ENCODE assay signal across 10 mouse cellular contexts in genomic region chr10:127078001-127078676, GRCm38 (mm10). TPM values are rescaled to one million over a fixed set of nuclear protein-coding genes. Genes with fewer than 3 reads are reported as not detected.
A peak's percentile ranks its signal among the peaks of the same experiment; 100 is the strongest.
DNase-seq lines count a peak whose midpoint lies in the region; ATAC-seq and TF ChIP-seq lines count a peak whose summit lies in the region.
"Had no signal": no experiment of that assay in that cellular context is flagged by ENCODE, and none has a peak within 500 bp of the region (broad histone marks: within the 10 kb centered on the region; RNA-seq: fewer than 3 reads in every experiment).

No protein-coding gene starts in this region.

- H3K27ac ChIP-seq in heart, embryonic 10.5 days: no peak overlapping the region
- H3K27ac ChIP-seq in hindbrain, postnatal 0 days: peak overlapping the region; percentile 87
- peak overlapping the region; percentile 94 for H3K27ac ChIP-seq in midbrain, postnatal 0 days (ENCODE audit: low read depth, low read length)

- intact Hi-C loops in heart, postnatal 36 days (cut with DNase I): no loop called here

- DNase-seq in heart, embryonic 10.5 days (ENCODE audit: low spot score): no peak
- DNase-seq in heart, postnatal 36 days: no peak
- peak; percentile 95 for DNase-seq in brain, adult 2 months (ENCODE audit: low read depth, low spot score)
- peak; percentile 76 for DNase-seq in hindbrain, postnatal 0 days (ENCODE audit: low spot score)
- DNase-seq in midbrain, postnatal 0 days (ENCODE audit: low spot score): peak; percentile 77
- no peak for DNase-seq in testis, postnatal 10 days (ENCODE audit: low spot score)
- no peak for DNase-seq in B cell, adult 2 months
- no peak for DNase-seq in layer of hippocampus, postnatal 36 days

- ATAC-seq in hindbrain, postnatal 0 days: peak; percentile 55
- ATAC-seq in midbrain, postnatal 0 days (ENCODE audit: low FRiP score): peak; percentile 71

- 4% methylated on average over 12 of the region's 12 CpGs for WGBS in heart, embryonic 10.5 days
- 1% methylated on average over 12 of the region's 12 CpGs for WGBS in hindbrain, postnatal 0 days
- under 1% methylated on average over 12 of the region's 12 CpGs for WGBS in midbrain, postnatal 0 days

- peaks cover 84% of the 10 kb centered on the region for H3K27me3 ChIP-seq in heart, embryonic 10.5 days (ENCODE audit: insufficient read depth, poor library complexity, severe bottlenecking)
- no peaks in the 10 kb centered on the region for H3K27me3 ChIP-seq in hindbrain, postnatal 0 days (ENCODE audit: insufficient read depth, low read length)
- H3K27me3 ChIP-seq in midbrain, postnatal 0 days (ENCODE audit: insufficient read depth, low read length): no peaks in the 10 kb centered on the region
- H3K27me3 ChIP-seq: CH12.LX had no signal

- no peaks in the 10 kb centered on the region for H3K36me3 ChIP-seq in heart, embryonic 10.5 days
- no peaks in the 10 kb centered on the region for H3K36me3 ChIP-seq in hindbrain, postnatal 0 days (ENCODE audit: insufficient read depth, low read length)
- peaks cover 2% of the 10 kb centered on the region; the same call in 1 of the 2 replicates for H3K36me3 ChIP-seq in midbrain, postnatal 0 days (ENCODE audit: insufficient read depth, low read length)

- H3K9ac ChIP-seq in hindbrain, postnatal 0 days (replicated peaks; ENCODE audit: low read length): peak overlapping the region; percentile 40
- peak overlapping the region; percentile 95 for H3K9ac ChIP-seq in midbrain, postnatal 0 days (replicated peaks; ENCODE audit: low read length, poor library complexity, severe bottlenecking)

- H3K4me2 ChIP-seq in hindbrain, postnatal 0 days (ENCODE audit: low read depth, low read length): peak overlapping the region; percentile 87
- H3K4me2 ChIP-seq in midbrain, postnatal 0 days (ENCODE audit: low read depth, low read length, poor library complexity, severe bottlenecking): peak overlapping the region; percentile 93

- H3K4me3 ChIP-seq in heart, embryonic 10.5 days: peak overlapping the region; percentile 59
- H3K4me3 ChIP-seq in hindbrain, postnatal 0 days (ENCODE audit: low read length): peak overlapping the region; percentile 72
- peak overlapping the region; percentile 83 for H3K4me3 ChIP-seq in midbrain, postnatal 0 days (ENCODE audit: low read depth, low read length)
- H3K4me3 ChIP-seq: erythroblast, embryonic 14.5 days had no signal

- H3K4me1 ChIP-seq in heart, embryonic 10.5 days: peaks cover 45% of the 10 kb centered on the region
- peaks cover 20% of the 10 kb centered on the region for H3K4me1 ChIP-seq in hindbrain, postnatal 0 days (ENCODE audit: insufficient read depth, low read length)
- H3K4me1 ChIP-seq in midbrain, postnatal 0 days (ENCODE audit: insufficient read depth, low read length): peaks cover 23% of the 10 kb centered on the region; the same call in 1 of the 2 replicates

- TF ChIP-seq CTCF in hindbrain, postnatal 0 days (IDR thresholded peaks at IDR 0.05; ENCODE audit: low read depth): no peak
- TF ChIP-seq CTCF in midbrain, postnatal 0 days (IDR thresholded peaks at IDR 0.05): no peak; the same call in 1 of the 2 replicates

- H3K9me3 ChIP-seq in heart, embryonic 10.5 days: no peaks in the 10 kb centered on the region
- no peaks in the 10 kb centered on the region for H3K9me3 ChIP-seq in hindbrain, postnatal 0 days (ENCODE audit: low read length)
- no peaks in the 10 kb centered on the region for H3K9me3 ChIP-seq in midbrain, postnatal 0 days (ENCODE audit: low read length)

RNA-seq across cellular contexts. Expression of gene Agap2, which starts 3.1 kb away (rescaled TPM):
- polyA plus RNA-seq in heart, embryonic 10.5 days (2016; fragmentation: Nextera tagmentation; extraction: Ambion mirVana): 0.50 TPM in 1 of 2 replicates, not detected in the other
- total RNA-seq in heart, postnatal 36 days (2021): 1 to 10 TPM; 5.6 to 7.0 TPM
- 229 and 238 TPM in 2 replicates for total RNA-seq in hindbrain, postnatal 0 days (2014; rRNA removed)
- polyA plus RNA-seq in hindbrain, postnatal 0 days (2015; fragmentation: Nextera tagmentation; extraction: Ambion mirVana): 4.1 and 4.9 TPM in 2 replicates
- total RNA-seq in midbrain, postnatal 0 days (2014; rRNA removed): 330 and 343 TPM in 2 replicates
- polyA plus RNA-seq in midbrain, postnatal 0 days (2015; fragmentation: Nextera tagmentation; extraction: Ambion mirVana): 5.4 and 6.3 TPM in 2 replicates
- total RNA-seq in layer of hippocampus, postnatal 36 days (2021): 100 to 1,000 TPM; 778 to 800 TPM

RNA-seq across cellular contexts. Expression of gene Tspan31, which starts 8.1 kb away (rescaled TPM):
- polyA plus RNA-seq in heart, embryonic 10.5 days (2016; fragmentation: Nextera tagmentation; extraction: Ambion mirVana): 138 and 154 TPM in 2 replicates
- total RNA-seq in heart, postnatal 36 days (2021): 10 to 100 TPM; 43.8 to 46.9 TPM
- 113 and 129 TPM in 2 replicates for total RNA-seq in hindbrain, postnatal 0 days (2014; rRNA removed)
- 105 and 107 TPM in 2 replicates for polyA plus RNA-seq in hindbrain, postnatal 0 days (2015; fragmentation: Nextera tagmentation; extraction: Ambion mirVana)
- total RNA-seq in midbrain, postnatal 0 days (2014; rRNA removed): 109 and 122 TPM in 2 replicates
- polyA plus RNA-seq in midbrain, postnatal 0 days (2015; fragmentation: Nextera tagmentation; extraction: Ambion mirVana): 101 and 104 TPM in 2 replicates
- 10 to 100 TPM; 57.4 to 61.5 TPM for total RNA-seq in layer of hippocampus, postnatal 36 days (2021)

RNA-seq across cellular contexts. Expression of gene Cdk4, which starts 14.8 kb away (rescaled TPM):
- 1,495 and 2,024 TPM in 2 replicates for polyA plus RNA-seq in heart, embryonic 10.5 days (2016; fragmentation: Nextera tagmentation; extraction: Ambion mirVana)
- total RNA-seq in heart, postnatal 36 days (2021): 10 to 100 TPM; 76.7 to 85.5 TPM
- 483 and 524 TPM in 2 replicates for total RNA-seq in hindbrain, postnatal 0 days (2014; rRNA removed)
- polyA plus RNA-seq in hindbrain, postnatal 0 days (2015; fragmentation: Nextera tagmentation; extraction: Ambion mirVana): 519 and 563 TPM in 2 replicates
- total RNA-seq in midbrain, postnatal 0 days (2014; rRNA removed): 311 and 365 TPM in 2 replicates
- polyA plus RNA-seq in midbrain, postnatal 0 days (2015; fragmentation: Nextera tagmentation; extraction: Ambion mirVana): 364 and 374 TPM in 2 replicates
- total RNA-seq in layer of hippocampus, postnatal 36 days (2021): 10 to 100 TPM; 93.5 to 97.5 TPM

RNA-seq across cellular contexts. Expression of gene March9, which starts 18.2 kb away (rescaled TPM):
- 0.15 and 0.24 TPM in 2 replicates for polyA plus RNA-seq in heart, embryonic 10.5 days (2016; fragmentation: Nextera tagmentation; extraction: Ambion mirVana)
- 1 to 10 TPM; 2.3 to 2.9 TPM for total RNA-seq in heart, postnatal 36 days (2021)
- total RNA-seq in hindbrain, postnatal 0 days (2014; rRNA removed): 78.3 and 80.1 TPM in 2 replicates
- 6.7 and 7.0 TPM in 2 replicates for polyA plus RNA-seq in hindbrain, postnatal 0 days (2015; fragmentation: Nextera tagmentation; extraction: Ambion mirVana)
- total RNA-seq in midbrain, postnatal 0 days (2014; rRNA removed): 84.0 and 90.0 TPM in 2 replicates
- 8.6 and 9.8 TPM in 2 replicates for polyA plus RNA-seq in midbrain, postnatal 0 days (2015; fragmentation: Nextera tagmentation; extraction: Ambion mirVana)
- total RNA-seq in layer of hippocampus, postnatal 36 days (2021): 10 to 100 TPM; 21.3 to 21.6 TPM
- polyA plus RNA-seq: erythroblast, embryonic 14.5 days had no signal

RNA-seq across cellular contexts. Expression of gene Cyp27b1, which starts 30.1 kb away (rescaled TPM):
- polyA plus RNA-seq in heart, embryonic 10.5 days (2016; fragmentation: Nextera tagmentation; extraction: Ambion mirVana): 0.09 TPM in 1 of 2 replicates, not detected in the other
- total RNA-seq in heart, postnatal 36 days (2021): under 1 TPM; 0.14 to 0.31 TPM
- total RNA-seq in hindbrain, postnatal 0 days (2014; rRNA removed): 0.26 and 0.58 TPM in 2 replicates
- polyA plus RNA-seq in hindbrain, postnatal 0 days (2015; fragmentation: Nextera tagmentation; extraction: Ambion mirVana): not detected in 2 replicates
- 0.22 TPM in 1 of 2 replicates, not detected in the other for total RNA-seq in midbrain, postnatal 0 days (2014; rRNA removed)
- polyA plus RNA-seq in midbrain, postnatal 0 days (2015; fragmentation: Nextera tagmentation; extraction: Ambion mirVana): 0.13 TPM in 1 of 2 replicates, not detected in the other
- 1 to 10 TPM; 1.6 to 1.7 TPM for total RNA-seq in layer of hippocampus, postnatal 36 days (2021)
- polyA plus RNA-seq: erythroblast, embryonic 14.5 days had no signal

Comparison
In these comparisons a context has a peak if more than half of its experiments do, and no peak if none do; other contexts are left out.
1. DNase-seq: peak in brain, adult 2 months (single experiment), hindbrain, postnatal 0 days (single experiment) and midbrain, postnatal 0 days (single experiment); none in heart, embryonic 10.5 days (single experiment), heart, postnatal 36 days (0 of 2), testis, postnatal 10 days (single experiment), B cell, adult 2 months (0 of 2) and layer of hippocampus, postnatal 36 days (0 of 2).
2. RNA of gene Agap2, which starts 3.1 kb away (total RNA-seq): 778 to 800 TPM in layer of hippocampus, postnatal 36 days, 330 to 343 TPM in midbrain, postnatal 0 days and 229 to 238 TPM in hindbrain, postnatal 0 days; 5.6 to 7.0 TPM in heart, postnatal 36 days; every median in the first group is over 10 times any median in the second.
3. Peak in every context shown above with its lines, with median percentiles within 50 percentile points of each other: H3K4me3 ChIP-seq.